Mouse (Mus musculus) heart, adult 2 months (tissue): ENCODE data around the gene Olfr788.

Experiments used
- CTCF ChIP-seq: fragments of 200-600 bp; IDR thresholded peaks from 2 replicates; pipeline ENCODE4 v1.8.1; 2022; ENCODE audit warnings: antibody characterized with exemption, mild to moderate bottlenecking, moderate library complexity
- EP300 ChIP-seq: fragments of 200-500 bp; IDR thresholded peaks from 2 replicates; pipeline ENCODE4 v1.6.1; 2011; ENCODE audit warnings: low read depth, low read length, control low read depth; ENCODE audit not compliant: insufficient read depth

DNA sequence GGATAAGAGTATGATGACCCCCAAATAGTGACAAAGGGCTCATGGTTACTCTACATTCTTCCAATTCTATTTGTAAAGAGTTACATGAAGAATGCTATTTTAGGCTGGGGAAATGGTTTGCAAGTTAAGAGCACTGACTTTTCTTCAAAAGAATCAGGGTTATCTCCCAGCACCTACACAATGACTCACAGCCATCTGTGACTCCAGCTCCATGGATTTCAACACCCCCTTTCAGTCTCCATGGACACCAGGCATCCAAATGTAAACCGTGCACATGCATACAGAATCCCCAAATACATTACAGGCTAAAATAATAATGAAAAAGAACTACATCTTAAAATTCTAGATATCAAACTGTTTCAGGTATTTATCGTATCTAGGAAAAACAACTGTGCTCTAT lies 19.3 kb downstream of the Olfr788 start:
- TF ChIP-seq EP300 = no peak
- no peak for TF ChIP-seq CTCF
